Mouse (Mus musculus): ENCODE measurements around the gene Ifitm1. TPM values are rescaled to one million over a fixed set of nuclear protein-coding genes. Genes with fewer than 3 reads are reported as not detected.

Gene Ifitm1
- polyA plus RNA-seq, 1 experiment from 2014 or later = 74.6 TPM

DNA sequence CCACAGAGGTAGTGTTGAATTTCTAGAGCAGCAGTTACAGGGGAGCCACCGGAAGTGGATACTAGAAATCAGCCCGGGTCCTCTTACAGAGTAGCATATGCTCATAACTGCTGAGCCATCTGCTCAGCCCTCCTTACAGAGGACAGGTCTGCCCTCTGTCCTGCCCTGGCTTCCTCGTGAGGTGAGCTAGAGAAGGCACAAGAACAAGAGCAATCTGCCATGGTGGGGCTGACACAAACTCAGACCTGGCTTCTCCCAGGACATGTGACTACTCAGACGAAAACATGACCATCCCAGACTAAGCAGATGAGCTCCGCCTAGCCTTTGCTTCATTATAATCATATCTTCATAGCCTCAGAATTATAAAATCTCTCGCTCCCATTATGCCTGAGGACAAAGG, 15.3 kb upstream of the Ifitm1 start:
- Histone ChIP-seq H3K4me2 (no peak overlapping the region), H3K27ac (peak overlapping the region; percentile 80; the same call in 1 of the 2 replicates), H3K4me1 (peaks cover 57% of the 10 kb centered on the region), H3K36me3 (peaks cover 37% of the 10 kb centered on the region), H3K4me3 (no peak overlapping the region), H3K27me3 (no peaks in the 10 kb centered on the region), H3K9ac (no peak overlapping the region), H3K9me3 (no peaks in the 10 kb centered on the region)
- ATAC-seq (ENCODE audit: insufficient number of reproducible peaks, low FRiP score, low TSS enrichment, low read depth) = no peak
- WGBS = 59% methylated on average over 6 of the region's 6 CpGs

DNA sequence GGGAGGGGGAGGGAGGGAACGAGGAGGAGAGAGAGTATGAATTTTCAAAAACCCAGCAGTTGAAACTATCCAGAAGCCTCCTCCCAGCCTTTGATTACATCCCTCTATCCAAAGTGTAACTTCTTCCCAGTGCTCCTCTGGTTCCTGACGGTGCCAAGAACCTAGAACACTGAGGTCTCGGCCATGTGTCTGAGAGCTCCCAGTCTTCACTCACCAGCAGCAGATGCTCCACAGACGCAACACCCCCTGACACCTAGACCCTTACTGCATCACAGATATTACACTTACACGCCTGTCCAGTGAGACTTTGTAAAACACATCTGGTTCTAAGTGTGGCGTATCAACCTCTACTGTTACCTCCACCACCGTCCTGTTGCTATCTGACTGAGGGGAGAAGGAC, 14.6 kb upstream of the Ifitm1 start:
- Histone ChIP-seq H3K4me1 (peaks cover 61% of the 10 kb centered on the region), H3K27ac (0 out of 2 replicates have a peak overlapping the region, but pooled peaks have one; percentile 80), H3K9me3 (no peaks in the 10 kb centered on the region), H3K4me2 (peak overlapping the region; percentile 17; the same call in 1 of the 2 replicates), H3K27me3 (no peaks in the 10 kb centered on the region), H3K9ac (0 out of 2 replicates have a peak overlapping the region, but pooled peaks have one; percentile 14), H3K36me3 (peaks cover 31% of the 10 kb centered on the region), H3K4me3 (no peak overlapping the region)
- ATAC-seq (ENCODE audit: insufficient number of reproducible peaks, low FRiP score, low TSS enrichment, low read depth) = no peak
- 58% methylated on average over 7 of the region's 7 CpGs for WGBS

DNA sequence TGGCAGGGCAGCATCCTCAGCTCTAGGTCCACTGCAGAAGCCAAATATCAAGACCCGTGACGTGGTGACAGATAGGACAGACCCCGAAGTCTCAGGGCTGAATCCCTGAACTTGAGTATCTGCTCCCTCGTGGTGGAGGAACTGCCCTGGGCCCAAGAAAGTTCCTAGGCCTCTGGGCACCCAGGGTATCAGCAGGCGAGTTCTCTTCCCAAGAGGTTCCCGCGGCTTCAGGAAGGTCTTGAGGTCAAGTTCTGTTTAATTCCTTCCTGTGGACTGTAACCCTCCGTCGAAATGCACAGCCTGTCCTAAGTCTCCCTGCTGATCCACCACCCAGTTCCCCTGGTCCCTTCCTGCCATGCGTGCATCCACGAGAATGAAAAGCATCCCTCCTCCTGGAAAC, 13.9 kb upstream of the Ifitm1 start:
- H3K27ac ChIP-seq = peak overlapping the region; percentile 99
- no peaks in the 10 kb centered on the region for H3K27me3 ChIP-seq
- H3K4me1 ChIP-seq = peaks cover 61% of the 10 kb centered on the region
- H3K9me3 ChIP-seq = no peaks in the 10 kb centered on the region
- H3K36me3 ChIP-seq = peaks cover 24% of the 10 kb centered on the region
- H3K9ac ChIP-seq = 0 out of 2 replicates have a peak overlapping the region, but pooled peaks have one; percentile 17
- peak overlapping the region; percentile 60 for H3K4me3 ChIP-seq
- 81% methylated on average over 11 of the region's 11 CpGs for WGBS
- H3K4me2 ChIP-seq = peak overlapping the region; percentile 79
- no peak for ATAC-seq (ENCODE audit: insufficient number of reproducible peaks, low FRiP score, low TSS enrichment, low read depth)

DNA sequence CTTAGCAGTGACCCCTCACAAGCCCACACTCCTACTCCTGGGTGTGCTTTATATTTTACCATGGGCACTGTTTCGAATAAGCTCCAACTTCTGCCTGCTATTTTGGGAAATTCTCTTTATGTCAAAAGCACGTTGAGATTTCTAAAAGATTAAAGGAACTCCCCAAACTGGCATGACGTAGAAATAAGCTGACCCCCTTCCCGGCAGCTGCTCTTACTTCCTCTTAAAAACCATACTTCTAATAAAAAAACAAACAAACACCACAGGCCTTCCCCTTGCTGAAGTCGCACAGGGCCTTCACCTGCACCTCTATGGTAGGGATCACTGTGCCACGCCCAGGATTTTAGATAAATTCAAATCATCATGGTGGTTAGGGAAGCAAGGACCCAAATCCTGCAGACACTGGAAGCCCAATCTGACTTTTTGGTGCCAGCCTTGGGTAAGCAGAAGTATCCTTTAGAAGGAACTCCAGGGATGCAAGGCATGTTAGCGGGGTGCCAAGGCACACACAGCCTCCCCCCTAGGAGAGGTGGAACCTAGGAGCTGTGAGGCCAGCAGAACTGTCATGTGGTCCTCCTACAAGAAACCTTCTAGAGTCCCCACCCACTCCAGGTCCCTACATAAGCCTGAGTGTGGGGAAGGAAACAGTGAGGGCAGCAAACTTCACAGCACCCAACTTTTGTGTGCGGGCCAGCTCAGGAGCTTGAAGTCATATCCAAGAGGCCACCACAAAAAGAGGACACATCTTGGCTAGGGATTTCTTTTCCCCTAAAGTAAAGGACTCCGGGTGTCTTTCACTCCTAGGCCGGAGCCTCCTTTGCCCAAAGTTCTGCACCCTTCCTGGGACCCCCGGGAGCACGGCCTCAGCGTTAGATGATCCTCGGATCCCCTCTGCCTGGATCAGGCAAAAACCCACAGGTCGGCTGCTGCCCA, 13.0 kb upstream of the Ifitm1 start:
- H3K4me1 ChIP-seq = peaks cover 63% of the 10 kb centered on the region
- WGBS = 40% methylated on average over 15 of the region's 15 CpGs

DNA sequence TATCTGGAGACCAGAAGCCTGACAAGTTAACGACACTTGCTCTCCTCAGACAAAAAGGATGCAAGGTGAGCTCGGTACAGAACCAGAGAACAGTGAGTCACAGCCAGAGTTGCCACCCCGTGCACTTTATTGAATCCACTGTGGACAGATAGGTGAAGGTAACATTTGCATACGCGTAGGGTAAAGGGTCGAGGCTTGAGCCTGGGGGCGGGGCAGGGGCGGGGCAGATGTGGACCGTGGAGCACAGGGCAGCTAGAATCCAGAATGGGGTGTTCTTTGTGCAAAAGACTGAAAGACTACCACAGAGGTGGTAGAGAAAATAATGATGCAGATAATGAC, 12.3 kb upstream of the Ifitm1 start:
- peak overlapping the region; percentile 60 for H3K4me3 ChIP-seq
- no peaks in the 10 kb centered on the region for H3K27me3 ChIP-seq
- H3K4me2 ChIP-seq = peak overlapping the region; percentile 79
- H3K4me1 ChIP-seq = peaks cover 63% of the 10 kb centered on the region
- H3K9me3 ChIP-seq = no peaks in the 10 kb centered on the region
- peak overlapping the region; percentile 57 for H3K9ac ChIP-seq
- H3K27ac ChIP-seq = peak overlapping the region; percentile 99
- ATAC-seq (ENCODE audit: insufficient number of reproducible peaks, low FRiP score, low TSS enrichment, low read depth) = no peak
- 1% methylated on average over 9 of the region's 9 CpGs for WGBS
- H3K36me3 ChIP-seq = peaks cover 8% of the 10 kb centered on the region; the same call in 1 of the 2 replicates

More for the DNA sequence above, 13.0 kb upstream of the Ifitm1 start:
- H3K27ac ChIP-seq = peak overlapping the region; percentile 99
- H3K4me3 ChIP-seq = peak overlapping the region; percentile 60
- H3K9me3 ChIP-seq = no peaks in the 10 kb centered on the region
- peaks cover 14% of the 10 kb centered on the region for H3K36me3 ChIP-seq
- H3K4me2 ChIP-seq = peak overlapping the region; percentile 79
- no peak for ATAC-seq (ENCODE audit: insufficient number of reproducible peaks, low FRiP score, low TSS enrichment, low read depth)
- H3K27me3 ChIP-seq = no peaks in the 10 kb centered on the region
- H3K9ac ChIP-seq = peak overlapping the region; percentile 57

DNA sequence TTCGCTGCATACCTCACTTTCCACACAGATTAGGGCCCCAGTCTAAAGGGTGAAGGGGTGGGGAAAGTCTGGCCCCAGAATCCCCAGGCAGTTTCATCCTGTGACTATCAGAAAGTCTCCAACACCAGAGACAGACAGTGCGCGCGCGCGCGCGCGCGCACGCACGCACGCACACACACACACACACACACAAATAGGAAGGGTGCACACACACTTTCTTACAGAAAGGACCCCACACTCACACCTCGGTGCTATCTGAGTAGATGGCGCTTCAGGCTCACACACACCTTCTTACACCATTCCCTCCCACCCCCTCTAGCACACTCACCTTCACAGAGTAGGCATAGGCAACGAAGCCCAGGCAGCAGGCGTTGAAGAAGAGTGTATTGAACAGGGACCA, 11.7 kb upstream of the Ifitm1 start:
- peaks cover 58% of the 10 kb centered on the region for H3K4me1 ChIP-seq
- H3K9ac ChIP-seq = peak overlapping the region; percentile 57
- peak overlapping the region; percentile 99 for H3K27ac ChIP-seq
- whole genome bisulfite sequencing = 6% methylated on average over 17 of the region's 17 CpGs
- peak overlapping the region; percentile 60 for H3K4me3 ChIP-seq
- H3K4me2 ChIP-seq = peak overlapping the region; percentile 79
- H3K27me3 ChIP-seq = no peaks in the 10 kb centered on the region
- 0 out of 2 replicates have a peak, but pooled peaks have one; percentile 0 for ATAC-seq (ENCODE audit: insufficient number of reproducible peaks, low FRiP score, low TSS enrichment, low read depth)
- peaks cover 4% of the 10 kb centered on the region; the same call in 1 of the 2 replicates for H3K36me3 ChIP-seq
- H3K9me3 ChIP-seq = no peaks in the 10 kb centered on the region

DNA sequence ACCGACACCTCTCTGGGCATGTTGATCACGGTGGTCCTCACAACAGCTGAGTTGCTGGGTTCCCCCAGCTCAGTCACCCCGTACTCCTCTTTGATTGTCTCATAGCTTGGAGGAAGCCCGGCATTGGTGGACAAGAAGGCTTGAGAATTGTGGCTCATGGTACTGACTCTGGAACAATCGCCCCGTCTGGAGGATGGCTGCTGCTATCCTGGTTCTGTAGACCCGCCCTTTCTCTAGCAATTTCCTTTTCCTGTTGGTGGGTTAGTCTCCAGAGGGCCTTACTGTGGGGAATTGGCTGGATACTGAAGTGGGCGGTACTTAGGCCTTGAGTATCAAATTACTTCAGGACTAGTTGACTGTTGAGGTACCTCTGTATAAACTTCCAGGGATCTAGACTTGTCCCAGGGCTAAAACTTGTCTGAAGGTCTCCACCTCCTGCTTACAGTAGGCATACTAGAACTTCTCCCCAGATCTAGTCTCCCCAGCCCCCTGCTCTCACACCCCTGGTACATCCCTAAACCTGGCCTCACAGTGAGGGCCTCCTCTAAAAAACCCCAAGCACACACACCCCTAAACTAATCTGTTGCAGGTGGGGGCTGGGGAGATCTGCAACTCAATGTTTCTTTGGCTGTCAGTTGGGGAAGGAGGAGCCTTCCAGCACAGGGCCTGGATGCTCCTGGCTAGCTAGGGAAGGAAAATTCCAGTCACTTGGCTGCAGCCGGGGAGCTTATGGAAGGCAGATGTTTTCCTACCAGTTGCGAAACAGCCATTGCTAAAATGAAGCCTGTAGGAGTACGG, 11.1 kb upstream of the Ifitm1 start, which contains the start of the genes Gm45717 and Ifitm2:
Gm45717 (minus strand) TSS at position 180 of the 798 bp plus-strand sequence.
Ifitm2 (minus strand) TSS at position 230 of the 798 bp plus-strand sequence.
- 2% methylated on average over 11 of the region's 11 CpGs for WGBS
- Histone ChIP-seq H3K9me3 (no peaks in the 10 kb centered on the region), H3K4me1 (peaks cover 52% of the 10 kb centered on the region), H3K4me2 (peak within 1 kb of the TSS; percentile 79), H3K9ac (peak within 1 kb of the TSS; percentile 57), H3K27me3 (no peaks in the 10 kb centered on the region), H3K36me3 (peaks cover 4% of the 10 kb centered on the region; the same call in 1 of the 2 replicates), H3K27ac (peak within 1 kb of the TSS; percentile 99), H3K4me3 (peak within 1 kb of the TSS; percentile 60)
- ATAC-seq (ENCODE audit: insufficient number of reproducible peaks, low FRiP score, low TSS enrichment, low read depth) = peak; percentile 90

DNA sequence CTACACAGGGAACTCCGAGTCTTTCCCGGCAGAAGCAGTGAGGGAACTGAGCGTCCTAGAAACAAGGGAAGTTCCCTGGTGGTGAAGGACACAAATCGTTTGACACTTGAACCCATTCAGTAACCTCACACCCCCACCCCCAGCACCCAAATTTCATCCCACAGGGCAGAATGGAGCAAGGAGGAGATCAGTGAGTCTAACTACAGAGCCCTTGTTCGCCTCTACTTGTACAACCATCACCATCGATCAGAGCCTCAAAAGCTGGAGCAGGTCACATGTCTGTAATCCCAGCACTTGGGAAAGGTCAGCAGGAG, 10.5 kb upstream of the Ifitm1 start:
- H3K4me1 ChIP-seq = peaks cover 46% of the 10 kb centered on the region
- peaks cover 4% of the 10 kb centered on the region; the same call in 1 of the 2 replicates for H3K36me3 ChIP-seq
- no peaks in the 10 kb centered on the region for H3K9me3 ChIP-seq
- peak overlapping the region; percentile 99 for H3K27ac ChIP-seq
- peak overlapping the region; percentile 79 for H3K4me2 ChIP-seq
- no peaks in the 10 kb centered on the region for H3K27me3 ChIP-seq
- no peak overlapping the region for H3K9ac ChIP-seq
- no peak for ATAC-seq (ENCODE audit: insufficient number of reproducible peaks, low FRiP score, low TSS enrichment, low read depth)
- 17% methylated on average over 6 of the region's 6 CpGs for WGBS
- peak overlapping the region; percentile 60 for H3K4me3 ChIP-seq

DNA sequence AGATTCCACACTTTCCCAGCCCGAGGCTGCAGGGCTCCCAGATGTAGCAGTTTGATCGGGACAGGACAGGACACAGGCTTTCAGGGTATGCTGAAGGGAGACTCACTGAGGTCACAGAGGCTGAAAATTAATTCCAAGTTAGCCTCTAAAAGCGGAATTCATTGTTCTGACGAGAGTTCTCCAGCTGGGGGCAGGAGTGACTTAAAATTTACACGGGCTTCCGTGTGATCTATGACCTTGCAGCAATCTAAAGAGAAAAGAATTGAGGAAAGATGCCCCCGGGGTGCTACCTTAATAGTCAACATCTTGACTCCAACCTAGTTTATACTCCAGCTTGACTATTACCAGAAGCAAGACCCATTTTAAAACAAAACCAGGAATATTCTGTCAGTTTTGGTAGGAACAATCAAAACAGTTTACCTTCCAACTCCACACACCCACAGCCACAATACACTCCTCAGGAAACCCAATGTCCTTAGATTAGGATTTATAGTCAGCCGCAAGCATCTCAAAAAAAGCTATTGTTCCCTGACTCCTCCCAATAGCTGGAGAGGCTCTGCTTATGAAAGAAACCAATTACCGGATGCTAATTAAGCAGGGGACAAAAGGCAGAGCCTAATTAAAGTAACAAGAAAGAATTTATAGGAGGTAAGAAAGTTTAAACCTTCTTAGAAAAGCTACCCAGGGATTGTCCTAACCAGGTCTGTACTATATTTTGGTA, 7.7 kb upstream of the Ifitm1 start:
- peak overlapping the region; percentile 60 for H3K27ac ChIP-seq
- H3K9ac ChIP-seq = no peak overlapping the region
- no peak for ATAC-seq (ENCODE audit: insufficient number of reproducible peaks, low FRiP score, low TSS enrichment, low read depth)
- H3K9me3 ChIP-seq = no peaks in the 10 kb centered on the region
- H3K36me3 ChIP-seq = no peaks in the 10 kb centered on the region
- 8% methylated on average over 9 of the region's 9 CpGs for WGBS
- H3K4me2 ChIP-seq = no peak overlapping the region
- peaks cover 18% of the 10 kb centered on the region for H3K4me1 ChIP-seq
- no peak overlapping the region for H3K4me3 ChIP-seq
- H3K27me3 ChIP-seq = no peaks in the 10 kb centered on the region

DNA sequence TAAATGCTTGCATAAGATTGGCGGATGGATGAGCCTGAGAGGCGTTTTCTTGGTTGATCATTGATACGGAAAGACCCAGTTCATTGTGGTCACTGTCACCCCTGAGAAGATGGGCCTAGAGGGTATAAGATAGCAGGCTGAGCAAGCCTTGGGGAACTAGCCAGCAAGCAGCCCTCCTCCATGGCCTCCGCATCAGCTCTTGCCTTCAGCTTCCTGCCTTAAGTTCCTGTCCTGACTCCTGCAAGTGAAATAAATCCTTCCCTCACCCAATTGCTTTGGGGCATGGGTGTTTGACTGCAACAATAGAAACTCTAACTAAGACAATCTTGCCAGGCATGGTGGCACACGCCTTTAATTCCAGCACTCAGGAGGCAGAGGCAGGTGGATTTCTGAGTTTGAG, 7.0 kb upstream of the Ifitm1 start:
- no peak overlapping the region for H3K4me2 ChIP-seq
- H3K27ac ChIP-seq = no peak overlapping the region; the same call in 1 of the 2 replicates
- H3K4me1 ChIP-seq = peaks cover 15% of the 10 kb centered on the region
- H3K27me3 ChIP-seq = no peaks in the 10 kb centered on the region
- H3K4me3 ChIP-seq = no peak overlapping the region
- H3K9me3 ChIP-seq = no peaks in the 10 kb centered on the region
- H3K36me3 ChIP-seq = no peaks in the 10 kb centered on the region
- no peak overlapping the region for H3K9ac ChIP-seq
- ATAC-seq (ENCODE audit: insufficient number of reproducible peaks, low FRiP score, low TSS enrichment, low read depth) = no peak
- WGBS = 75% methylated on average over 5 of the region's 5 CpGs

DNA sequence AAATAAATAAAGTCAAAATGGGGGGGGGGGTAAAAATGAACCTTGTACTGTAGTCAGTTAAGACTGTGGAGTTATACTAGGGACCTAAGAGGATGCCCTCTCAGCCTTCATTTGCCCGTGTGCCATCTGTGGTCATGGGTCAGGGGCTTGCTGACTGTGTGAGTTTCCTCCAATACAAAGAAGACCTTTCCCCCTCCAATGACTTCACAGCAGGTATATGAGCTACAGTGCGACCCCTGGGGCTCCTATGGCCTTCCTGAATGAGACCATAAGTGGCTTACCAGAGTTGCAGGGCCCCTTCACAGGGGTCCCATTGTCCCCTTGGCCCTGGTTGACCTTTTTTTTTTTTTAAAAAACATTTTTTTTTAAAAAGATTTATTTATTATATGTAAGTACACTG, 5.6 kb upstream of the Ifitm1 start:
- Histone ChIP-seq H3K4me1 (peaks cover 10% of the 10 kb centered on the region), H3K36me3 (no peaks in the 10 kb centered on the region), H3K4me2 (no peak overlapping the region), H3K9ac (no peak overlapping the region), H3K9me3 (no peaks in the 10 kb centered on the region), H3K27ac (no peak overlapping the region), H3K4me3 (no peak overlapping the region), H3K27me3 (no peaks in the 10 kb centered on the region)
- WGBS = 77% methylated on average over 2 of the region's 2 CpGs
- ATAC-seq (ENCODE audit: insufficient number of reproducible peaks, low FRiP score, low TSS enrichment, low read depth) = no peak

Measured in limb, embryonic 15.5 days (tissue).